Mouse (Mus musculus): ENCODE results near the gene Anp32e. TPM values are rescaled to one million over a fixed set of nuclear protein-coding genes. Genes with fewer than 3 reads are reported as not detected.
A peak's percentile ranks its signal among the peaks of the same experiment; 100 is the strongest.
"Not testable (repeated sequence)": the region's sequence is repeated elsewhere in the genome, so short reads cannot be mapped to it uniquely, and the experiment has no call there.

Gene Anp32e
- polyA plus RNA-seq, 1 experiment from 2014 or later, result 366 TPM

GRCm38 (mm10) chr3:95907613-95908012 is 21.4 kb upstream of the Anp32e start:
- peaks cover 46% of the 10 kb centered on the region for H3K4me1 ChIP-seq
- peaks cover 10% of the 10 kb centered on the region for H3K27me3 ChIP-seq (ENCODE audit: low read depth, poor library complexity, severe bottlenecking)
- WGBS, result 54% methylated on average over 4 of the region's 4 CpGs
- H3K36me3 ChIP-seq, result no peaks in the 10 kb centered on the region
- DNase-seq (ENCODE audit: low spot score), result no peak
- H3K9me3 ChIP-seq (replicated peaks), result no peaks in the 10 kb centered on the region
- no peak overlapping the region for H3K4me3 ChIP-seq
- H3K27ac ChIP-seq (replicated peaks), result no peak overlapping the region

DNA sequence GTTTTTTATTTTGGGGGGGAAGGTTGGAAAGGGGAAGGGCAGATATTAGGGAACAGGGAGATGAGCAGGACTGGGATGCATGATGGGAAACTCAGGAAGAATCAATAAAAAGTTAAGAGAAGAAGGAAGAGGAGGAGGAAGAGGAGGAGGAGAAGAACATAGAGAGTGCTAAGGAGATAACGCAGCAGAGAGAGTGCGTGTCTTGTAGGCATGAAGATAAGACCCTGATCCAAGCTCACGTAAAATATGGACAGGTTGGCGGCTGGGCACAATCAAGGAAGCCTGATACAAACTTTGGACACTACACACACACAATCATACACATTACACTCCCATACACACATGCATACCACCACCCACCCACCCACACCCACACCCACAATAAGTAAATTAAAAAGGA is 14.3 kb upstream of the Anp32e start:
- Histone ChIP-seq H3K4me1 (no peaks in the 10 kb centered on the region), H3K27ac (replicated peaks) (no peak overlapping the region), H3K27me3 (ENCODE audit: low read depth, poor library complexity, severe bottlenecking) (no peaks in the 10 kb centered on the region), H3K9me3 (replicated peaks) (no peaks in the 10 kb centered on the region), H3K4me3 (no peak overlapping the region), H3K36me3 (no peaks in the 10 kb centered on the region)
- DNase-seq (ENCODE audit: low spot score), result no peak
- 92% methylated on average over 4 of the region's 4 CpGs for WGBS

- DNase-seq (ENCODE audit: low spot score), result no peak
- H3K36me3 ChIP-seq, result no peaks in the 10 kb centered on the region
- H3K27ac ChIP-seq (replicated peaks), result no peak overlapping the region
- WGBS, result 80% methylated on average over 7 of the region's 7 CpGs
- H3K9me3 ChIP-seq (replicated peaks), result no peaks in the 10 kb centered on the region
- H3K4me3 ChIP-seq, result no peak overlapping the region
- no peaks in the 10 kb centered on the region for H3K27me3 ChIP-seq (ENCODE audit: low read depth, poor library complexity, severe bottlenecking)
- H3K4me1 ChIP-seq, result peaks cover 6% of the 10 kb centered on the region; the same call in 1 of the 2 replicates
Measured at GRCm38 (mm10) chr3:95916760-95917159, 12.3 kb upstream of the Anp32e start.

- not testable (repeated sequence) for H3K36me3 ChIP-seq; H3K4me3 ChIP-seq; H3K4me1 ChIP-seq; H3K9me3 ChIP-seq (replicated peaks); DNase-seq (ENCODE audit: low spot score); H3K27ac ChIP-seq (replicated peaks); H3K27me3 ChIP-seq (ENCODE audit: low read depth, poor library complexity, severe bottlenecking)
- 74% methylated on average over 2 of the region's 2 CpGs for WGBS
Measured at GRCm38 (mm10) chr3:95920532-95920931, 8.5 kb upstream of the Anp32e start.

DNA sequence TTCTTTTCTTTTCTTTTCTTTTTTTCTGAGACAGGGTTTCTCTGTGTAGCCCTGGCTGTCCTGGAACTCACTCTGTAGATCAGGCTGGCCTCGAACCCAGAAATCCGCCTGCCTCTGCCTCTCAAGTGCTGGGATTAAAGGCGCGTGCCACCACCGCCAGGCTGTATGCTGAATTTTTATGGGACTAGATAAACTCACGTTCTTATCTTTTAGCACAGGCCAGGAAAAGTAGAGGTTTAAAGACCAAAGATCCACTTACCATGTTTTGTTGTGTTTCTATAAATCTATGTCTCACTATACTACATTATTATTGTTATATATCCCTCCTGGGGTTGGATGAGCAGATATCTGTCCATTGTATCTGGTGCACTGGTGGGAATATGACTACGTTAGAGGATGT is 5.6 kb upstream of the Anp32e start:
- not testable (repeated sequence) for H3K36me3 ChIP-seq; H3K27me3 ChIP-seq (ENCODE audit: low read depth, poor library complexity, severe bottlenecking); H3K4me3 ChIP-seq; H3K27ac ChIP-seq (replicated peaks); H3K9me3 ChIP-seq (replicated peaks); H3K4me1 ChIP-seq; DNase-seq (ENCODE audit: low spot score)
- 90% methylated on average over 7 of the region's 7 CpGs for WGBS

GRCm38 (mm10) chr3:95924185-95924584 is 4.9 kb upstream of the Anp32e start:
- 74% methylated on average over 4 of the region's 4 CpGs for WGBS
- Histone ChIP-seq H3K4me1 (peaks cover 6% of the 10 kb centered on the region; the same call in 1 of the 2 replicates), H3K27me3 (ENCODE audit: low read depth, poor library complexity, severe bottlenecking) (no peaks in the 10 kb centered on the region), H3K9me3 (replicated peaks) (no peaks in the 10 kb centered on the region), H3K36me3 (no peaks in the 10 kb centered on the region), H3K4me3 (no peak overlapping the region), H3K27ac (replicated peaks) (no peak overlapping the region)
- DNase-seq (ENCODE audit: low spot score), result no peak

- H3K27me3 ChIP-seq (ENCODE audit: low read depth, poor library complexity, severe bottlenecking), result no peaks in the 10 kb centered on the region
- no peaks in the 10 kb centered on the region for H3K36me3 ChIP-seq
- H3K4me3 ChIP-seq, result no peak overlapping the region
- DNase-seq (ENCODE audit: low spot score), result no peak
- WGBS, result 87% methylated on average over 5 of the region's 5 CpGs
- H3K27ac ChIP-seq (replicated peaks), result no peak overlapping the region
- no peaks in the 10 kb centered on the region for H3K9me3 ChIP-seq (replicated peaks)
- peaks cover 6% of the 10 kb centered on the region; the same call in 1 of the 2 replicates for H3K4me1 ChIP-seq
Measured at GRCm38 (mm10) chr3:95925087-95925486, 4.0 kb upstream of the Anp32e start.

DNA sequence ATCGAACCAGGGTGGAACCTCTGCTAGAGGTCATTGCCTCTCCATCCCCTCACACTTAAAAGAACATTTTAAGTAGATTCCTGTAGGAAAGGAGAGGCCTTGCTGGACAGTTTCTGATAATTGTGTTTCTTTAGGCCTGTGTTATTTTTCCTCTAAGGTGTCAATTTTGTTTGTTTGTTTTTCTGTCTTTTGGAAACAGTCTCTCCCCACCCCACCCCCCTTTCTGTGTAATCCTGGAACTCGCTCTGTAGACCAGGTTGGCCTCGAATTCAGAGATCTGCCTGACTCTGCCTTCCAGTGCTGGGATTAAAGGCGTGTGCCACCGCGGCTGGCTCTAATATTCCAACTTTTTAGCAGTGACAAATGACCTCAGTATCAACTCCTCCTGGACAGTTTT is 787 bp upstream of the Anp32e start:
- H3K9me3 ChIP-seq (replicated peaks), result no peaks in the 10 kb centered on the region
- peak overlapping the region; percentile 99 for H3K27ac ChIP-seq (replicated peaks)
- peaks cover 26% of the 10 kb centered on the region for H3K4me1 ChIP-seq
- 75% methylated on average over 6 of the region's 6 CpGs for WGBS
- peak overlapping the region; percentile 88 for H3K4me3 ChIP-seq
- DNase-seq (ENCODE audit: low spot score), result no peak
- H3K36me3 ChIP-seq, result peaks cover 12% of the 10 kb centered on the region
- H3K27me3 ChIP-seq (ENCODE audit: low read depth, poor library complexity, severe bottlenecking), result no peaks in the 10 kb centered on the region

DNA sequence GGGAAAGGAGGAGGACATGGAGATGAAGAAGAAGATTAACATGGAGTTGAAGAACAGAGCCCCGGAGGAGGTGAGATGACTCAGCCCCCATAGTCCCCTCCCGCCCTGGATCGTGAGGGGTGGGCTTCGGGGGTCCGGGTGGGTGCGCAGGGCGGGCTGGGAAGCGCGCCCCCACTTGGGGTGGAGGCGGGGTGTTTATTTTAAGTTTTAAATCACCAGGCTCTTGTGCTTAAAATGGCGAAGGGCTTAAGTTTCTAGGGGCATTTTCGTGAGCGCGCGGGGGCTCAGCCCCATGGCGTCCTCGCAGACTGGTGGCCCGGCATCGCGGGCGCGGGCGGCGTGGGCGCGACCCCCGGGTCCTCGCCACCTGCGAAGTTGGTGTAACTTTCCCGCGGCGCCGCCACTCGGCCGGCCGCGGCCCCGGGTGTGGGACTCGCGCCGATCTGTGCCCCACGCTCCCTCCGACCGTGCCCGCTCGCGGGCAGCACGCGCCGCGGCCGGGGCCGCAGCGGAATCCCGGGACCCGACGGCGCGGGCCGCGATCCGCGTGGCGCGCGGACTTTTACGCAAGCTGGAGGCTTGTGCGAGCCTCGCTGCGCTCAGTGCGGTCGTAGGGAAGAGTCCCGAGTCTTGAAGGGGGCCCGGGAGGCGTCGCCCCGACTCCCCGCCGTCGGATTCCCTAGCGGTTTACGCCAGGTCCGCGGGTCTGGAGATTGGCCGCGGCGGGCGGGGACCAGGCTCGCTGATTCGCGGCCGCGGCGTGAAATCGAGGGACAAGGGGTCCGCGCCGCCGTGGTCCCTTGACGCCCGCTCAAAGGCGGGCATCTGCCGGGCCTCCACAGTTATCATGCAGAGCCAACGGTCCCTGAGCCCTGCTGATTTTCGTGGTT is 780 bp downstream of the Anp32e start:
- peak; percentile 74 for DNase-seq (ENCODE audit: low spot score)
- under 1% methylated on average over 104 of the region's 105 CpGs for whole genome bisulfite sequencing
- Histone ChIP-seq H3K36me3 (peaks cover 28% of the 10 kb centered on the region), H3K27ac (replicated peaks) (peak overlapping the region; percentile 99), H3K4me1 (peaks cover 26% of the 10 kb centered on the region), H3K27me3 (ENCODE audit: low read depth, poor library complexity, severe bottlenecking) (no peaks in the 10 kb centered on the region), H3K9me3 (replicated peaks) (no peaks in the 10 kb centered on the region), H3K4me3 (peak overlapping the region; percentile 88)

GRCm38 (mm10) chr3:95930471-95930789 is 1.4 kb downstream of the Anp32e start:
- peaks cover 26% of the 10 kb centered on the region for H3K4me1 ChIP-seq
- peak overlapping the region; percentile 88 for H3K4me3 ChIP-seq
- no peaks in the 10 kb centered on the region for H3K27me3 ChIP-seq (ENCODE audit: low read depth, poor library complexity, severe bottlenecking)
- DNase-seq (ENCODE audit: low spot score), result no peak
- H3K36me3 ChIP-seq, result peaks cover 34% of the 10 kb centered on the region
- 11% methylated on average over 5 of the region's 5 CpGs for WGBS
- peak overlapping the region; percentile 99 for H3K27ac ChIP-seq (replicated peaks)
- no peaks in the 10 kb centered on the region for H3K9me3 ChIP-seq (replicated peaks)

DNA sequence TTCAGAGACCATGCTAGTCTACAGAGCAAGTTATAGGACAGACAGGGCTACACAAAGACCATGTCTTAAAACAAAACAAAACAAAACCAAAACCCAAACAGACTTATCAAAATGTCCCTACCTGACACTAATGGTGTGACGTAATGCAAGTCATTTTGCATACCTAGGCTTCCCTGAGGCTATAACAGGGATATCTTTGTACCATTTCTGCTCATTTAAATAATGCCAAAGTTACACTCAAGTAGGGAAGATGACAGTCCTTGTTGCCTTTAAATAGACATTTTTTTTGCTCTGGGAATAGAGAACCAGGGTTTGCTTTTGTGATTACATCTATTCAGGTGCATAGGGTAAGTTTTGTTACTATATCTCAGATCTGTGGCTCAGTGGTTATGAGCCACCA is 2.4 kb downstream of the Anp32e start:
- Histone ChIP-seq H3K27me3 (ENCODE audit: low read depth, poor library complexity, severe bottlenecking) (no peaks in the 10 kb centered on the region), H3K4me1 (peaks cover 26% of the 10 kb centered on the region), H3K9me3 (replicated peaks) (no peaks in the 10 kb centered on the region), H3K27ac (replicated peaks) (no peak overlapping the region), H3K36me3 (peaks cover 44% of the 10 kb centered on the region), H3K4me3 (peak overlapping the region; percentile 88)
- DNase-seq (ENCODE audit: low spot score), result no peak
- WGBS, result 90% methylated on average over 1 of the region's 1 CpGs

- Histone ChIP-seq H3K4me3 (peak overlapping the region; percentile 19; the same call in 1 of the 2 replicates), H3K36me3 (peaks cover 51% of the 10 kb centered on the region)
Measured at GRCm38 (mm10) chr3:95932157-95932556, 3.1 kb downstream of the Anp32e start.

DNA sequence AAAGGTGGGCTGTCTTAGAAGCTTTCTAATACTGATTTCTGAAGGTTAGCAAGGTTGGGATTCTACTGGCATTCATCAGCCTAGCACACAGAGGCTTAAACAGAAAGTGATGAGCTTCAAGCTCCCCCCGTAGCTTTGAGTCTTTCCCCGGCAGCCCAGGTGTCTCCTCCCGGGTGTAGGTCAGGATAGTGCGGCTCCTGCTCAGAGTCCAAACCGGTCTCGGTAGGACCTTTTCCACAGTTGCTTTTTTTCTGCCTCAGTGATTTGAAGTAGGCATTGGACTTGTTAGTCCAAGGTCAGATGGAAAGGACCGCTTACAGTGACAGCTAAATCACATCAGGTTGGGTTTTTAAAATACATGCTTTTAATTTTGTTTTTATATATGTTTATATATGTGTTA is 3.5 kb downstream of the Anp32e start:
- Histone ChIP-seq H3K27ac (replicated peaks) (no peak overlapping the region), H3K4me3 (peak overlapping the region; percentile 19; the same call in 1 of the 2 replicates), H3K36me3 (peaks cover 55% of the 10 kb centered on the region), H3K4me1 (peaks cover 26% of the 10 kb centered on the region), H3K27me3 (ENCODE audit: low read depth, poor library complexity, severe bottlenecking) (no peaks in the 10 kb centered on the region), H3K9me3 (replicated peaks) (no peaks in the 10 kb centered on the region)
- 93% methylated on average over 7 of the region's 7 CpGs for WGBS
- DNase-seq (ENCODE audit: low spot score), result no peak

More at GRCm38 (mm10) chr3:95932157-95932556, 3.1 kb downstream of the Anp32e start:
- 72% methylated on average over 1 of the region's 1 CpGs for WGBS
- Histone ChIP-seq H3K27ac (replicated peaks) (no peak overlapping the region), H3K27me3 (ENCODE audit: low read depth, poor library complexity, severe bottlenecking) (no peaks in the 10 kb centered on the region), H3K4me1 (peaks cover 26% of the 10 kb centered on the region), H3K9me3 (replicated peaks) (no peaks in the 10 kb centered on the region)
- DNase-seq (ENCODE audit: low spot score), result no peak

Measured in midbrain, embryonic 10.5 days (tissue).